Mouse (Mus musculus) erythroblast, embryonic 14.5 days (primary cell): ENCODE results near the gene Cntd1.

Source experiments
- GATA1 ChIP-seq: IDR thresholded peaks from 2 replicates; pipeline ENCODE4 v1.6.1; 2012; ENCODE audit warnings: low read length, inconsistent platforms, mixed read lengths
- TAL1 ChIP-seq: IDR thresholded peaks from 3 replicates; pipeline ENCODE4 v1.6.1; 2012; ENCODE audit warnings: low read length, inconsistent platforms, mixed read lengths

DNA sequence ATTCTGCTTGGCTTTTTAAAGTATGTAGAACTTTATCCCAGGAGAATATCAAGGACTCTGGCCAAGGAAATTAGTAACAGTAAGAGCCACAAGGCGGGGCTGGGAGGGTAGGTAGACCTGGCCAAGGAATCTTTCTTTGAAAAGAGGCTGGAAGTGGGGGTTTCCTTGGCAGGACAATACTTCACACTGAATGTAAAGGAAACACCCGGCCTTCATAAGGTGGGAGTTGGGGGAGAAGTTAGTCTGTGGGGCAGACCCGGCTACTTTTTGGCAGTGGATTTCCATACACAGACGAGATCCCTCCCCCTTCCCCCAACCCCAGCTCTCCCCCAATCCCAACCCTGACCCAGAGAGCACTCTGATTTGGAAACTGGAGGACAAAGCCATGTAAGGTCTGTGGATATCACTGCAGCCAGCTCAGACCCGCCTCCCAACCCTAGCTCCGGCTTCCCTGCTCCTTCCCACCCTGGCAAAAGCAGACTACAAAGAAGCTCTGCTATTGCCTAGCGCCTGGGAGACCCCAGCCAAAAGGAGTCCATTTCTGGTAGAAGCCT is 51.6 kb downstream of the Cntd1 start, which contains the start of gene Aoc3:
- TF ChIP-seq GATA1 (no peak), TAL1 (no peak)
